Mouse (Mus musculus) kidney, adult 9 months (tissue): ENCODE data around the gene Igfbp6.
A peak's percentile ranks its signal among the peaks of the same experiment; 100 is the strongest.
"Not testable (repeated sequence)": the region's sequence is repeated elsewhere in the genome, so short reads cannot be mapped to it uniquely, and the experiment has no call there.

Experiments used
- DNase-seq: peaks from one replicate; pipeline ENCODE4 v3.0.0; 2022

The Igfbp6 gene

GRCm38 (mm10) chr15:102142914-102143912 lies 949 bp upstream of the Igfbp6 start:
- DNase-seq, result no peak

- DNase-seq, result no peak
Observed at GRCm38 (mm10) chr15:102144726-102145125, 564 bp downstream of the Igfbp6 start.

- no peak for DNase-seq
Observed at GRCm38 (mm10) chr15:102145330-102145729, 1.2 kb downstream of the Igfbp6 start.

- no peak for DNase-seq
Observed at GRCm38 (mm10) chr15:102146089-102146488, 1.9 kb downstream of the Igfbp6 start.

GRCm38 (mm10) chr15:102146882-102147281 lies 2.7 kb downstream of the Igfbp6 start:
- DNase-seq, result peak; percentile 49

- no peak for DNase-seq
Observed at GRCm38 (mm10) chr15:102147674-102148402, 3.7 kb downstream of the Igfbp6 start.

GRCm38 (mm10) chr15:102149561-102149960 lies 5.4 kb downstream of the Igfbp6 start:
- peak; percentile 64 for DNase-seq

GRCm38 (mm10) chr15:102150301-102151135 lies 6.4 kb downstream of the Igfbp6 start, which contains the start of gene Soat2:
Soat2 (plus strand) TSS chr15:102150526.
- peak; percentile 34 for DNase-seq

GRCm38 (mm10) chr15:102152646-102153045 lies 8.5 kb downstream of the Igfbp6 start:
- DNase-seq, result no peak

- DNase-seq, result not testable (repeated sequence)
Observed at GRCm38 (mm10) chr15:102155006-102155405, 10.8 kb downstream of the Igfbp6 start.

GRCm38 (mm10) chr15:102156836-102157235 lies 12.7 kb downstream of the Igfbp6 start:
- DNase-seq, result no peak

- DNase-seq, result no peak
Observed at GRCm38 (mm10) chr15:102160415-102161060, 16.4 kb downstream of the Igfbp6 start.

- DNase-seq, result no peak
Observed at GRCm38 (mm10) chr15:102163900-102164693, 19.9 kb downstream of the Igfbp6 start.

GRCm38 (mm10) chr15:102165468-102166100 lies 21.4 kb downstream of the Igfbp6 start:
- DNase-seq, result no peak

GRCm38 (mm10) chr15:102167620-102168021 lies 23.5 kb downstream of the Igfbp6 start:
- DNase-seq, result no peak

- DNase-seq, result no peak
Observed at GRCm38 (mm10) chr15:102169064-102169463, 24.9 kb downstream of the Igfbp6 start.

GRCm38 (mm10) chr15:102173581-102173980 lies 29.4 kb downstream of the Igfbp6 start:
- DNase-seq, result no peak

- no peak for DNase-seq
Observed at GRCm38 (mm10) chr15:102175736-102176319, 31.7 kb downstream of the Igfbp6 start.

- DNase-seq, result no peak
Observed at GRCm38 (mm10) chr15:102176571-102177316, 32.6 kb downstream of the Igfbp6 start.

- no peak for DNase-seq
Observed at GRCm38 (mm10) chr15:102177417-102177816, 33.3 kb downstream of the Igfbp6 start.
